Mouse (Mus musculus) intestine, embryonic 16.5 days (tissue): ENCODE measurements around the gene Sorcs1. TPM values are rescaled to one million over a fixed set of nuclear protein-coding genes. Genes with fewer than 3 reads are reported as not detected.
A peak's percentile ranks its signal among the peaks of the same experiment; 100 is the strongest.

Source experiments
- ATAC-seq: fragments of 200-750 bp; cut with Nextera tagmentation; 2 replicates; pipeline ENCODE4 v1.8.0; 2017; ENCODE audit warnings: moderate TSS enrichment, moderate library complexity
- H3K27ac ChIP-seq: fragments of 300-500 bp; sonication (generic); 2 replicates; pipeline ENCODE4 v1.5.1; 2014; ENCODE audit warnings: mild to moderate bottlenecking, low read length
- H3K27me3 ChIP-seq: fragments of 300-500 bp; sonication (generic); replicated peaks from 2 replicates; pipeline ENCODE4 v1.6.1; 2014; ENCODE audit warnings: low read length, control low read depth, mixed read lengths; ENCODE audit not compliant: control insufficient read depth, insufficient read depth
- H3K36me3 ChIP-seq: fragments of 300-500 bp; sonication (generic); 2 replicates; pipeline ENCODE4 v1.6.1; 2014; ENCODE audit warnings: low read length, control low read depth; ENCODE audit not compliant: control insufficient read depth, insufficient read depth
- H3K4me1 ChIP-seq: fragments of 300-500 bp; sonication (generic); 2 replicates; pipeline ENCODE4 v1.6.1; 2014; ENCODE audit warnings: low read length, control low read depth, mixed read lengths; ENCODE audit not compliant: control insufficient read depth, insufficient read depth
- H3K4me2 ChIP-seq: fragments of 300-500 bp; sonication (generic); 2 replicates; pipeline ENCODE4 v1.6.1; 2014; ENCODE audit warnings: low read depth, low read length, control low read depth
- H3K4me3 ChIP-seq: fragments of 300-500 bp; sonication (generic); 2 replicates; pipeline ENCODE4 v1.5.1; 2014; ENCODE audit warnings: mild to moderate bottlenecking, low read length
- H3K9ac ChIP-seq: fragments of 300-500 bp; sonication (generic); 2 replicates; pipeline ENCODE4 v1.6.1; 2014; ENCODE audit warnings: low read depth, low read length
- H3K9me3 ChIP-seq: fragments of 300-500 bp; sonication (generic); 2 replicates; pipeline ENCODE4 v1.6.1; 2016; ENCODE audit warnings: low read length, control low read depth; ENCODE audit not compliant: control insufficient read depth
- WGBS: fragments of 180-500 bp; shearing (Covaris S2); extraction: QIAGEN DNeasy Blood & Tissue Kit; methylation state at CpG from one replicate; pipeline ENCODE4 v1.1.7; 2014; 5-methylcytosine and 5-hydroxymethylcytosine counted together
- polyA plus RNA-seq: library from polyadenylated mRNA; unstranded; fragments of >200 nt; fragmentation: Nextera tagmentation; extraction: Ambion mirVana; gene quantifications from 2 replicates; pipeline ENCODE4 v1.2.1, GENCODE M21; 2015

Sorcs1 gene
- polyA plus RNA-seq, 1 experiment from 2014 or later: 1.9 TPM

DNA sequence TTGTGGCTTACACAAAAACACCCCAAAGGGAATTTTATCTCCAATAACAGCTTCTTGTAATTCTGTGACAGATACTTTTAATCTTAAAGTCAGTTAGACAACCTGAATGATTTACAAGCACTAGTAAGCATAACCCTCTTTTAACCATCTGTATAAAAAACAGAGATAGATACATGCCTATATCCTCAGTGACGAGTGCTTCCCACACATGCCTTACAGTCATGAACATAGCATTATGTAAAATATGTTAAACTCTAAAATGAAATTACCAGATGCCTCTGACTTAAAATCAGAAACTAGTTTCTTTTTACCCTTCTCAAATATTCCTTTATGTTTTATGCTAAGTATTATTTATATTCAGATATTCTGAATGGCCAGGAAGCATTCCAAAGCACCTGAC lies 175.6 kb downstream of the Sorcs1 start:
- Histone ChIP-seq H3K9me3 (no peaks in the 10 kb centered on the region), H3K4me1 (no peaks in the 10 kb centered on the region), H3K36me3 (no peaks in the 10 kb centered on the region), H3K4me3 (no peak overlapping the region), H3K27me3 (no peaks in the 10 kb centered on the region), H3K9ac (no peak overlapping the region), H3K4me2 (no peak overlapping the region), H3K27ac (no peak overlapping the region)
- WGBS: 76% methylated on average over 1 of the region's 1 CpGs
- ATAC-seq: no peak

DNA sequence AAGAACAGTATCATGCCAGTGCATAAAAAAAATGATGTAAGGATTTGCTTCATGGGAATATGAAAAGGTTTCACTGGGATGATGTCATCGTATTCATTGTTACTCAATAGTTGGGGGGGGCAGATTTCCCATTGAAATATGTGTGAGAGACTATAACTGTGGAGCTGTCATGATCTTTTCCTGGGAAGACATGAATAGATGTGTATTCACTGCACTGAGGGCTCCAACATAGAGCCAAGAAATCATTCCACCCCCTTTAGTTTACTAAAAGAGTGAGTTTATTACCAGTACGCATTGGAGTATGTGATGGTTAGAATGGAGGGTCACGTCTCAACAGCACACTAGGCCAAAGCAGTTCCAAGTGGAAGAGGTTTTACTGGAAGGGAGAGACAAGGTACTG lies 187.3 kb downstream of the Sorcs1 start:
- Histone ChIP-seq H3K4me3 (no peak overlapping the region), H3K27me3 (no peaks in the 10 kb centered on the region), H3K36me3 (no peaks in the 10 kb centered on the region), H3K27ac (no peak overlapping the region), H3K9ac (no peak overlapping the region), H3K4me2 (no peak overlapping the region), H3K4me1 (0 out of 2 replicates have a peak, but pooled peaks cover 2% of the 10 kb centered on the region), H3K9me3 (no peaks in the 10 kb centered on the region)
- WGBS: 92% methylated on average over 3 of the region's 3 CpGs
- no peak for ATAC-seq

DNA sequence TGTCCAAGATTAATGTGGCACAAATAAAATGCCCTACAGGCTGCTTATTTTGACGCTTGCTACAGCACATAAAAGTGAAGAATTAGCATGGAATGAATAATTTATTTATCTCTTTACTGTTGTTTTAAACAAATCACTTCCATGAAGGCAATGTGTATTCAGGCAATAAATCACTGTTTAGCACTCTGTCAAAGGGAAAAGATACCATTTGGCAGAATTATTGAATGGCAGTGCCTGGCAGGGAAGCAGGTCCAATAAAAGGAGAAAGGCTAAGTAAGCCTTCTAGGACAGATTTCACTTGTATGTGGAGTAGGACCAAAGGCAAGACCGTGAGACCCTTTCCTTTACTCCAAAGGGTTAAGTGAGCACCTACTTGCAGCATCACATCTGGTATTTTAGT lies 187.7 kb downstream of the Sorcs1 start:
- H3K4me1 ChIP-seq: 0 out of 2 replicates have a peak, but pooled peaks cover 2% of the 10 kb centered on the region
- ATAC-seq: no peak
- H3K36me3 ChIP-seq: no peaks in the 10 kb centered on the region
- WGBS: 69% methylated on average over 2 of the region's 2 CpGs
- no peak overlapping the region for H3K27ac ChIP-seq
- H3K9me3 ChIP-seq: no peaks in the 10 kb centered on the region
- no peak overlapping the region for H3K4me3 ChIP-seq
- no peak overlapping the region for H3K4me2 ChIP-seq
- H3K9ac ChIP-seq: no peak overlapping the region
- H3K27me3 ChIP-seq: no peaks in the 10 kb centered on the region

DNA sequence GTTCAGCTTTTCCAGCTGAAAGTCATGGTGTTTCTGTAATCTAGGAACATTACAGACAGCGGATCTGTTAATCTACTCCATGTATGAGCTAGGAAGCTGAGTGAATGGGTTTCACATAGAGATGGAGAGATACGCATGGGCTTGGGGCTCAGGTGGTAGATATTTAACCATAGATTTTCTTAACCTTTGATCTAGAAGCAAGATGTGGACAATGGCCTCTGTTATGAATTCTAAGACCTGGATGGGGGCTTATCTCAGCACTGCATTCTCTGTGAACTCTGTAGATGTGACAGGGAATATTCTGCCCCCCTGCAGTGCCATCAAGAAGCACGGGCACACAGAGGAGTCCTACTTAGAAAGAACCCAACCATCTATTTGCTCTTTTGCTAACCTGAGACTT lies 188.7 kb downstream of the Sorcs1 start:
- Histone ChIP-seq H3K4me1 (0 out of 2 replicates have a peak, but pooled peaks cover 2% of the 10 kb centered on the region), H3K27ac (no peak overlapping the region), H3K4me2 (0 out of 2 replicates have a peak overlapping the region, but pooled peaks have one; percentile 6), H3K9me3 (no peaks in the 10 kb centered on the region), H3K36me3 (no peaks in the 10 kb centered on the region), H3K9ac (no peak overlapping the region), H3K27me3 (no peaks in the 10 kb centered on the region), H3K4me3 (no peak overlapping the region)
- peak; percentile 55 for ATAC-seq
- 67% methylated on average over 3 of the region's 3 CpGs for WGBS

DNA sequence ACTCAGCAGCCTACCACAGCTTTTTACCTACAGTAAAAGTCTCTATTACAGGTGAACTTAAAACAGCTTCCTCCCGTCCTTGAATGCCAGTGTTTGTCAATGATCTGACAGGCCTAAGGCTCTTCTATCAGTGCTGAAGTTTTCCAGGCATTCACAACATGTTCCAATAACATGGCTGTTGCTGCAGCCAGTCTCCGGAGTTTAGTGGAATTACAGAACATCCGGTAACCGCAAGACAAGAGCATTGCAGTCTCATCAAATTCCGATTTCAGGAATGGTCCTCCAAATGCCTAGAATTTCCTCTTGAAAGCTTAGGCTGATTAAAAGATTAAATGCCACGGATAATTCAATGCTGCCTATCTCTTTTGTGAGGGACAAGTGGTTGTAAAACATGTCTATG lies 190.0 kb downstream of the Sorcs1 start:
- no peak for ATAC-seq
- H3K4me2 ChIP-seq: 0 out of 2 replicates have a peak overlapping the region, but pooled peaks have one; percentile 9
- H3K27me3 ChIP-seq: no peaks in the 10 kb centered on the region
- H3K9ac ChIP-seq: no peak overlapping the region
- no peaks in the 10 kb centered on the region for H3K36me3 ChIP-seq
- 39% methylated on average over 6 of the region's 6 CpGs for WGBS
- H3K4me3 ChIP-seq: no peak overlapping the region
- no peak overlapping the region for H3K27ac ChIP-seq
- 0 out of 2 replicates have a peak, but pooled peaks cover 2% of the 10 kb centered on the region for H3K4me1 ChIP-seq
- H3K9me3 ChIP-seq: no peaks in the 10 kb centered on the region

DNA sequence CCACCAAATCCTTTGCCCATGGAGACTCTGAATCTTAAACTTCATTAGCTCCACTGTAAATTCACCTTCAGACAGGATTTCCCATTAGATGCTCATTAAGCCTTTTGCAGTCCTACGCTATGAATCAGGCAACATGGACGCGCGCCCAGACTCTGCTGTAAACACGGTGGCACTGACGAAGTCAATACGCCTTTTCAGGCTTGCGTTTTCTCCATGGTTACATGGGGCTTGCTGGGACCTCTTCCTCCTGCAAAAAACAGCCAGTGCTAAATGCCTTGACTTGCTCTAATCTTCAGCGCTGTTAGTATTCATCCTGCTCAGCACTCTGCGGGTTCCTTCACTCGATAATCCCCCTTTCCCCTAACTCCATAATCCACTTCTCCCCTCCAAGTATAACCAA lies 190.7 kb downstream of the Sorcs1 start:
- WGBS: 25% methylated on average over 11 of the region's 11 CpGs
- H3K4me2 ChIP-seq: 0 out of 2 replicates have a peak overlapping the region, but pooled peaks have one; percentile 9

DNA sequence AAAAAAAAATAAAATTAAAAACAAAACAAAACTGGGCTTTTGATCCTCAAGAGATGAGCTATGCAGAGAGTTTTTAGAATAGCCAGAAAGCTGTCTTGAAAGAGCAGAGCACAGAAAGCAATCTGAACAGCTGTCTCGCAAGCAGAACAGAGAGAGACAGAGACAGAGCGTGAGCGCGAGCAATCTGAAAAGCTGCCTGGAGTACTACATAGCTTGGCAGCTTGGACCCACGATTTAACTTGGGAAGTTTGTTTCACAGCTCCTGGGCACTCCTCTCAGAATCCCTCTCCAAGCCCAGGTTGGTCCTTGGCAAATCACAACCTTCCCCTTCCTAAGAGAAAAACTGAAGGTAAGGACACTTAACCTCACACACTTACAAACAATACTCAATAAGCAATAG lies 192.1 kb downstream of the Sorcs1 start:
- Histone ChIP-seq H3K4me2 (no peak overlapping the region), H3K36me3 (no peaks in the 10 kb centered on the region), H3K4me3 (no peak overlapping the region), H3K27ac (no peak overlapping the region), H3K27me3 (no peaks in the 10 kb centered on the region), H3K4me1 (0 out of 2 replicates have a peak, but pooled peaks cover 2% of the 10 kb centered on the region), H3K9ac (no peak overlapping the region), H3K9me3 (no peaks in the 10 kb centered on the region)
- no peak for ATAC-seq
- WGBS: 96% methylated on average over 5 of the region's 5 CpGs

More for the DNA sequence above, 190.7 kb downstream of the Sorcs1 start:
- no peak overlapping the region; the same call in 1 of the 2 replicates for H3K27ac ChIP-seq
- no peaks in the 10 kb centered on the region for H3K27me3 ChIP-seq
- no peaks in the 10 kb centered on the region for H3K9me3 ChIP-seq
- no peak overlapping the region for H3K9ac ChIP-seq
- H3K4me3 ChIP-seq: no peak overlapping the region
- H3K4me1 ChIP-seq: 0 out of 2 replicates have a peak, but pooled peaks cover 2% of the 10 kb centered on the region
- H3K36me3 ChIP-seq: no peaks in the 10 kb centered on the region
- ATAC-seq: peak; percentile 75

DNA sequence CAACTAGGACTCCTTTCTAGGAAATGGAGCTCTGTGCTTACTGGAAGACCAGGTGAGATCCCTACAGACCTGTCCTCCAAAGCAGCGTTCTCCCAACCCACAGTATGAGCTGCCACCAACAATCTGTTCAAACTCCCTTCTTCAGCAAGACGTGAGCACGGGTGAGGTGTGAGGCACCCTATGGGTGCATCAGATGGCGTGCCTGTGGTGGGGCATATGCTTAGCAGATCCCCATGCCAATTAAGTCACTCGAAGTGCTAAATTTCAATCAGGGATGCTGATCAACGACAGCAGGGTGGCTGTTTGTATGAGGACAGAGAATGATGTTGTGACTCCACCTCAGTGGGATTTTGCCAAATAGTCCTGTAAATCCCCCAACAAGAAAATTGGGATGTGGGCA lies 201.7 kb downstream of the Sorcs1 start:
- 63% methylated on average over 6 of the region's 6 CpGs for WGBS
- no peak overlapping the region for H3K4me3 ChIP-seq
- H3K4me2 ChIP-seq: no peak overlapping the region
- H3K27me3 ChIP-seq: no peaks in the 10 kb centered on the region
- H3K4me1 ChIP-seq: no peaks in the 10 kb centered on the region
- no peak overlapping the region for H3K27ac ChIP-seq
- H3K9ac ChIP-seq: no peak overlapping the region
- no peaks in the 10 kb centered on the region for H3K9me3 ChIP-seq
- ATAC-seq: no peak
- H3K36me3 ChIP-seq: no peaks in the 10 kb centered on the region

DNA sequence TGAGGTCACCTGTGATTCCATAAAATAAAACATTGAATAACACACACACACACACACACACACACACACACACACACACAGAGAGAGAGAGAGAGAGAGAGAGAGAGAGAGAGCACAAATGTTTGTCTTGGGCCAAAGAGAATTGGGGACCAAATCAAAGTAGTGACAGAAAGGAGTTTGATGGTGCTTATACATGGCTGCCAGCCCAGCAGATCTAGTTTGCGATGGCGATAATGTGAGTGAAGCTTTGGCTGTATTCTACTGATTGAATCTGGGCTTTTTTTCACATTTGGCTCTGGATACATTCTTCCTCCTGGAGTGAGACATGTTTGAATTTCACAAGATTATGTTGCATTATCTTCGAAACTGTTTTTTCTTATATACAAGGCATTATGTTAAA lies 209.9 kb downstream of the Sorcs1 start:
- no peak for ATAC-seq
- H3K9ac ChIP-seq: no peak overlapping the region
- no peaks in the 10 kb centered on the region for H3K4me1 ChIP-seq
- no peak overlapping the region for H3K4me3 ChIP-seq
- H3K27me3 ChIP-seq: no peaks in the 10 kb centered on the region
- no peak overlapping the region for H3K4me2 ChIP-seq
- no peaks in the 10 kb centered on the region for H3K36me3 ChIP-seq
- H3K27ac ChIP-seq: no peak overlapping the region
- no peaks in the 10 kb centered on the region for H3K9me3 ChIP-seq
- 92% methylated on average over 3 of the region's 3 CpGs for WGBS

DNA sequence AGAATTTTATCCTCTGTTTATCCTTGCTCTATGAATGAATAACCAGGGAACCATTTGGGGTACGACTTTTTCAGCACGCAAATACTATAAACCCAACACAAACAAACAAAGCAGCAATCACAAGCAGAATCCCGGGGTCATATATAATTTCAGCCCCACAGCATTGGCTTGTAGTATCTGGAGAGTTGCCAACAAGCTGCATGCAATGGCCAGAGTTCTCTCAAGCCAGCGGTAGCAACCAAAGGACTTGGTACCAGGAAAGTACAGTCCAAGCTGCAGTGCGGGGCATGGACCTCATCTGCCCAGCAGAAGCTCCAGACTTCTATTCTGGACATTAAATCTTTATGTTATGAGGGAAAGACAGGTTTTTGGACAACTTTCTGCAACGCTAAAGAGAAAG lies 213.6 kb downstream of the Sorcs1 start:
- H3K9me3 ChIP-seq: no peaks in the 10 kb centered on the region
- H3K9ac ChIP-seq: no peak overlapping the region
- no peak overlapping the region for H3K4me2 ChIP-seq
- no peak for ATAC-seq
- H3K4me1 ChIP-seq: no peaks in the 10 kb centered on the region
- no peak overlapping the region for H3K27ac ChIP-seq
- no peaks in the 10 kb centered on the region for H3K36me3 ChIP-seq
- no peaks in the 10 kb centered on the region for H3K27me3 ChIP-seq
- WGBS: 50% methylated on average over 6 of the region's 6 CpGs
- no peak overlapping the region for H3K4me3 ChIP-seq
